Mouse (Mus musculus): ENCODE results near the gene Sp9. TPM values are rescaled to one million over a fixed set of nuclear protein-coding genes. Genes with fewer than 3 reads are reported as not detected.

The Sp9 gene
- total RNA-seq (2023), result not detected

DNA sequence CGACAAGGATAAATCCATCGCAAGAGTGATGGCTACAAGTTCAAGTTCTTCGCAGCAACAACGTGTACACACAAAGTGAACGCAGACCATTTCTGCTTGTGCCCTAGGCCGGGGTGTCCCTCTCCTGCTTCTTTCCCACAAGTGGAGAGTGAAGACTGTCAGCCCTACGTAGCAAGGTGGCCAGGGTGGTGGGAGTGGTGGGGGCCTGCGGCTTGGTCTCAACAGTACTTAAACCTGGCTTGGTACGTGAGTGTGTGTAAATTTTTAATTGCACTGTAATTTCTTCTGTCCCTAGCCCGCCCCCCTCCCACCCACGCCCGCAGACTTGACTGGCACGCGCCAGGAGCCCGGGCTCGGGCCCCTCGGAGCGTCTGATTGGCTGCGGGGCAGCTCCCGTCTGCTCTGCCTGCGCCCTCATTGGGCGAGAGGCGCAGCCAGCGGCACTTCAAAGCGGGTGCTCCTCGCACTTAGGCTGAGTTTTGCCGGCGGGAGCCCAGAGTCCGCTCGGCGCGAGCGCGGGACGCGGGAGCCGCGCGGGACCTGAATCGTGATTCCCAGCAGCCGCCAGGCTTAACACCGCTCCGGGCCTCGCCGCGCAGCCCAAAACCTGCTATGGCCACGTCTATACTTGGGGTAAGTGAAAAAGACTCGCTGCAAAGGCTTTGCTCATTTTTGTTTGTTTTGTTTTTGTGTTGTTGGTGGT is at the start of gene Sp9:
TSS of gene Sp9 (plus strand) at position 467 of the 703 bp plus-strand sequence.

DNA sequence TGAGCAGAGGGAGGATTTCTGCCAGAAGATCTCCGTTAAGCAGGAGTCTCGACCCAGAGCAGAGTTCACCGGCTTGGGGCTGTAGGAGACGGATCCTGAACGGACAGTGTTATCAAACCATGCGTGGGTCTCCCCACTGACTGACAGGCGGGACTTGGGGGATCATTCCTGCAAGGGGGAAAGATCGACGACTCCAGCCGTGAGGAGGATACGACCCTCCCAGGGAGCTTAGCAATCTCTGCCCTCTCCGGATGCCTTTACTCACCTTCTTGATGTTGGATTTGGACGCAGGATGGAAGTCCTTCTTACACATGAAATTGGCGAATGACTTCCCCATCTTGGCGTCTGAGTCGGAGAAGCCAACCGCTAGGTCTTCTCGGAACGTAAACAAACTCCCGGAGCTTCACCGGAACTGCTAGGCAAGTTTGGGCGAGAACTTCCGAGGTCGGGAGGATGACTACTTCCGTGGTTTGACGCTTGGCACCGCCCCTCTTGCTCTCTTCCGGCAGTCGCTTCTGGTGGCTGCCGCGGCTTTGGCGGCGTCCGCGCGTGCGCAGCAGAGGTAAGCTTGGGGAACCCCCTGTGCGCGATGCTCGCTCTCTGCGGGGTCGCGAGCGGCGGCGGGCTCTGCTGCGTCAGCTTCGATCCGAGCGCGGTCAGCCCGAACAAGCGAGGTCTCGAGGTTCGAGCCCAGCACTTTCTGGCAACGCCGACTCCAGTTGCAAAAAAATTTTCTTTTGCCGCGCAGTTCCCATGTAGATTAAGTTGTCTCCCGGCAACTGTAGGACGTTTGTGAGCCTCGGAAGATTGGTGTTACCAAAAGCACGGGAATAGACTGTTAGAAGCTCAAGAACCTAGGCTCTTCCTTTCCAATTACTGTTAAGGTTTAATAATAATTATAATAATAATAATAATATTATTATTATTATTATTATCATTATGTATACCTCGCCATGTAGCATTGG is 40.7 kb downstream of the Sp9 start, which contains the start of the genes Scrn3 and Cir1:
TSS of gene Scrn3 (plus strand) at position 450 of the 965 bp plus-strand sequence.
TSS of gene Cir1 (minus strand) at position 550 of the 965 bp plus-strand sequence.

Other genes starting within 250 kb of the Sp9 start
- gene Ola1, start 53.0 kb upstream of the Sp9 start, total RNA-seq (2023), result 10 to 100 TPM; 29.6 to 33.2 TPM
- gene Scrn3, start 40.7 kb downstream of the Sp9 start, total RNA-seq (2023), result 1 to 10 TPM; 4.5 to 5.6 TPM
- 10 to 100 TPM; 19.7 to 24.3 TPM for gene Cir1, start 40.8 kb downstream of the Sp9 start, total RNA-seq (2023)
- gene Gpr155, start 114.6 kb downstream of the Sp9 start, total RNA-seq (2023), result 10 to 100 TPM; 14.3 to 15.2 TPM

Data from monocyte, adult 59 days (primary cell).